Mouse (Mus musculus) liver, embryonic 14.5 days (tissue): ENCODE measurements at regions not wholly inside any gene's neighbourhood (a gene's known extent, or its start where the extent isn't known, plus 50 kb on each side); places are given as distances from the start of the nearest gene placed in this dataset.

Experiments used
- ATAC-seq: fragments of 200-750 bp; cut with Nextera tagmentation; 2 replicates; pipeline ENCODE4 v1.8.0; 2017; ENCODE audit warnings: moderate number of reproducible peaks, mild to moderate bottlenecking, moderate library complexity; ENCODE audit not compliant: insufficient read depth
- DNase-seq, 3 experiments: peaks; one replicate each; pipeline ENCODE4 v3.0.0-alpha.2; 2012 to 2013; ENCODE audit warnings: low read depth in 3 of 3, low spot score in 3 of 3
- H3K27ac ChIP-seq: fragments of 300-500 bp; sonication (generic); 2 replicates; pipeline ENCODE4 v1.5.1; 2014; ENCODE audit warnings: moderate library complexity, mild to moderate bottlenecking, control low read depth, inconsistent platforms
- H3K27me3 ChIP-seq: fragments of 300-500 bp; sonication (generic); 2 replicates; pipeline ENCODE4 v1.6.1; 2014; ENCODE audit warnings: mild to moderate bottlenecking, low read length, moderate library complexity; ENCODE audit not compliant: control insufficient read depth, insufficient read depth
- H3K36me3 ChIP-seq: fragments of 300-500 bp; sonication (generic); replicated peaks from 2 replicates; pipeline ENCODE4 v1.6.1; 2014; ENCODE audit warnings: low read depth; ENCODE audit not compliant: control insufficient read depth, insufficient read depth
- H3K4me1 ChIP-seq, 2 experiments: fragments of 200-500 bp in 1 of 2; fragments of 300-500 bp in 1 of 2; sonication (generic) in 1 of 2; replicated peaks; 2 replicates each; pipeline ENCODE4 v1.6.1; 2012 to 2014; ENCODE audit warnings: antibody characterized with exemption in 1 of 2, inconsistent platforms in 1 of 2, low read length in 1 of 2; ENCODE audit not compliant: control insufficient read depth in 2 of 2, insufficient read depth in 2 of 2
- H3K4me2 ChIP-seq: fragments of 300-500 bp; sonication (generic); 2 replicates; pipeline ENCODE4 v1.6.1; 2014; ENCODE audit warnings: low read depth, mild to moderate bottlenecking, control low read depth, moderate library complexity
- H3K4me3 ChIP-seq, 2 experiments: fragments of 200-500 bp in 1 of 2; fragments of 300-500 bp in 1 of 2; sonication (generic) in 1 of 2; 2 replicates each; pipeline ENCODE4 v1.5.1; 2012 to 2014; ENCODE audit warnings: low read depth in 2 of 2, low read length in 2 of 2, mild to moderate bottlenecking in 2 of 2, control low read depth in 1 of 2, inconsistent platforms in 1 of 2, moderate library complexity in 1 of 2; ENCODE audit not compliant: insufficient read depth in 1 of 2
- H3K9ac ChIP-seq: fragments of 300-500 bp; sonication (generic); replicated peaks from 2 replicates; pipeline ENCODE4 v1.6.1; 2014; ENCODE audit warnings: mild to moderate bottlenecking, control low read depth, moderate library complexity
- H3K9me3 ChIP-seq: fragments of 300-500 bp; sonication (generic); 2 replicates; pipeline ENCODE4 v1.6.1; 2016; ENCODE audit warnings: low read length, mixed read lengths; ENCODE audit not compliant: control insufficient read depth
- CTCF ChIP-seq: IDR thresholded peaks from 2 replicates; pipeline ENCODE4 v1.5.1; 2016; ENCODE audit warnings: antibody characterized with exemption, low read depth, control low read depth
- EP300 ChIP-seq: IDR thresholded peaks from 2 replicates; pipeline ENCODE4 v1.6.1; 2016; ENCODE audit warnings: antibody characterized with exemption, low read depth
- WGBS: fragments of 180-500 bp; shearing (Covaris S2); extraction: QIAGEN DNeasy Blood & Tissue Kit; methylation state at CpG from one replicate; pipeline ENCODE4 v1.1.7; 2014; ENCODE audit not compliant: insufficient replicate concordance; 5-methylcytosine and 5-hydroxymethylcytosine counted together

GRCm38 (mm10) chr19:26190803-26191202 is 414.0 kb upstream of the Smarca2 start:
- DNase-seq = no peak
- Histone ChIP-seq H3K4me1 (no peaks in the 10 kb centered on the region), H3K27me3 (no peaks in the 10 kb centered on the region), H3K4me2 (no peak overlapping the region), H3K9ac (no peak overlapping the region), H3K4me3 (no peak overlapping the region), H3K36me3 (no peaks in the 10 kb centered on the region), H3K27ac (no peak overlapping the region), H3K9me3 (no peaks in the 10 kb centered on the region)
- TF ChIP-seq CTCF = no peak
- no peak for TF ChIP-seq EP300
- 59% methylated on average over 1 of the region's 1 CpGs for WGBS
- no peak for ATAC-seq

- ATAC-seq (no peak), DNase-seq (no peak)
- TF ChIP-seq EP300 (no peak), CTCF (no peak)
- Histone ChIP-seq H3K9ac (no peak overlapping the region), H3K36me3 (no peaks in the 10 kb centered on the region), H3K27ac (no peak overlapping the region), H3K4me3 (no peak overlapping the region), H3K4me2 (no peak overlapping the region), H3K9me3 (no peaks in the 10 kb centered on the region), H3K27me3 (no peaks in the 10 kb centered on the region), H3K4me1 (no peaks in the 10 kb centered on the region)
- WGBS = 56% methylated on average over 1 of the region's 1 CpGs
Measured at GRCm38 (mm10) chr19:26193664-26194063, 411.2 kb upstream of the Smarca2 start.

GRCm38 (mm10) chr19:26208760-26209159 is 396.1 kb upstream of the Smarca2 start:
- no peak for DNase-seq
- Histone ChIP-seq H3K27me3 (no peaks in the 10 kb centered on the region), H3K4me2 (no peak overlapping the region), H3K9me3 (no peaks in the 10 kb centered on the region), H3K4me1 (no peaks in the 10 kb centered on the region), H3K36me3 (no peaks in the 10 kb centered on the region), H3K9ac (no peak overlapping the region), H3K27ac (no peak overlapping the region), H3K4me3 (no peak overlapping the region)
- no peak for ATAC-seq
- 40% methylated on average over 1 of the region's 1 CpGs for WGBS
- no peak for TF ChIP-seq EP300
- TF ChIP-seq CTCF = no peak

GRCm38 (mm10) chr19:26234539-26234938 is 370.3 kb upstream of the Smarca2 start:
- Histone ChIP-seq H3K4me3 (no peak overlapping the region), H3K27ac (no peak overlapping the region), H3K27me3 (no peaks in the 10 kb centered on the region), H3K4me2 (no peak overlapping the region), H3K9ac (no peak overlapping the region), H3K4me1 (no peaks in the 10 kb centered on the region), H3K36me3 (no peaks in the 10 kb centered on the region), H3K9me3 (no peaks in the 10 kb centered on the region)
- TF ChIP-seq EP300 = no peak
- no peak for TF ChIP-seq CTCF
- WGBS = 54% methylated on average over 4 of the region's 4 CpGs
- ATAC-seq (no peak), DNase-seq (no peak)

GRCm38 (mm10) chr19:26244067-26244466 is 360.8 kb upstream of the Smarca2 start:
- DNase-seq (no peak), ATAC-seq (no peak)
- Histone ChIP-seq H3K9me3 (no peaks in the 10 kb centered on the region), H3K4me1 (no peaks in the 10 kb centered on the region), H3K9ac (no peak overlapping the region), H3K36me3 (no peaks in the 10 kb centered on the region), H3K27ac (no peak overlapping the region), H3K4me3 (no peak overlapping the region), H3K27me3 (no peaks in the 10 kb centered on the region), H3K4me2 (no peak overlapping the region)
- TF ChIP-seq EP300 = no peak
- no peak for TF ChIP-seq CTCF
- 63% methylated on average over 6 of the region's 6 CpGs for WGBS
